Mouse (Mus musculus): ENCODE measurements around the gene Ntrk2. TPM values are rescaled to one million over a fixed set of nuclear protein-coding genes. Genes with fewer than 3 reads are reported as not detected.

The Ntrk2 gene
- polyA plus RNA-seq, 1 experiment = 65.4 TPM

- peak; percentile 84 for DNase-seq (ENCODE audit: low read depth)
- TF ChIP-seq POLR2A (IDR thresholded peaks at IDR 0.05; ENCODE audit: borderline replicate concordance, extremely low read depth, insufficient read depth, insufficient read length, poor library complexity, severe bottlenecking) = no peak
- TF ChIP-seq CTCF (IDR thresholded peaks at IDR 0.05; ENCODE audit: borderline replicate concordance, extremely low read depth, insufficient read depth, insufficient read length) = no peak
These were observed 34.5 kb downstream of the Ntrk2 start for GRCm38 (mm10) chr13:58840731-58841359.

GRCm38 (mm10) chr13:58843826-58844225 is 37.5 kb downstream of the Ntrk2 start:
- TF ChIP-seq CTCF (IDR thresholded peaks at IDR 0.05; ENCODE audit: borderline replicate concordance, extremely low read depth, insufficient read depth, insufficient read length) = no peak
- TF ChIP-seq POLR2A (IDR thresholded peaks at IDR 0.05; ENCODE audit: borderline replicate concordance, extremely low read depth, insufficient read depth, insufficient read length, poor library complexity, severe bottlenecking) = no peak
- DNase-seq (ENCODE audit: low read depth) = peak; percentile 74

DNA sequence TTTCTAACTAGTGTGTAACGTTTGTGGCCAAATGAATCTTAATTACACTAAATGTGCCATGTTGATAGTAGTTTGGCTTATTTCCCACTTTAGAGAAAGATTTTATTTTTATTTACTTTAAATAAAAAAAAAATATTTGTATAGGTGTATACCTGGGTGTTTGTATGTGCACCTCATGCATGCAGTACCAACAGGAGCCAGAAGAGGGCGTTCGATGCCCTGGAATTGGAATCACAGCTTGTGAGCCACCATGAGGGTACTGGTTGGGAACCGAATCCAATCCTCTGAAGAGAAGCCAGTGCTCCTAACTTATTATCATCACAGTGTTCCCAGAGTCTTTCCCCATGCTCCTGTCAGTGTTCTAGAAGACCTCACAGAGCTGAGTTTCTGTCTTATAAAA is 42.2 kb downstream of the Ntrk2 start:
- no peak for DNase-seq (ENCODE audit: low read depth)
- TF ChIP-seq CTCF (IDR thresholded peaks at IDR 0.05; ENCODE audit: borderline replicate concordance, extremely low read depth, insufficient read depth, insufficient read length) = peak; percentile 49; the same call in 1 of the 2 replicates
- no peak for TF ChIP-seq POLR2A (IDR thresholded peaks at IDR 0.05; ENCODE audit: borderline replicate concordance, extremely low read depth, insufficient read depth, insufficient read length, poor library complexity, severe bottlenecking)

DNA sequence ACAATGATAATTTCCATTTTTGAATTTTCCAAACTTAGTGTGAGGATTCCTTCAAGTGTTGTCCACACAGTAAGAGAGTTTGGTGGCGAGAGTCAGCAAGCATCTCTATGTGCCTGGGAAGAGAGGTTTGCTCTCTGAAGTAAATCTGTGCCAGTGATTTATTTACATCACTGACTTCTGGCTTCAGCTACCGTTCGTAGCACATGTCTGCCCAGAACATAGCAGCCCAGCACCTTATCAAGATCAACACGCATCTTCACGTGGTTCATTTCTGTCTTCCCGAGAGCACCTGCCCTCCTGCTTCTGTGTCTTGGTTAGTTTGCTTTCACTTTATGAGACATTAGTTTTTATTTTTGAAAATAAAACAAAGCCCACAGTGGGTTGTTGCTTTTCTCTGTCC is 47.3 kb downstream of the Ntrk2 start:
- TF ChIP-seq CTCF (IDR thresholded peaks at IDR 0.05; ENCODE audit: borderline replicate concordance, extremely low read depth, insufficient read depth, insufficient read length) = no peak
- no peak for TF ChIP-seq POLR2A (IDR thresholded peaks at IDR 0.05; ENCODE audit: borderline replicate concordance, extremely low read depth, insufficient read depth, insufficient read length, poor library complexity, severe bottlenecking)
- DNase-seq (ENCODE audit: low read depth) = no peak

- no peak for DNase-seq (ENCODE audit: low read depth)
- TF ChIP-seq CTCF (IDR thresholded peaks at IDR 0.05; ENCODE audit: borderline replicate concordance, extremely low read depth, insufficient read depth, insufficient read length) (no peak), POLR2A (IDR thresholded peaks at IDR 0.05; ENCODE audit: borderline replicate concordance, extremely low read depth, insufficient read depth, insufficient read length, poor library complexity, severe bottlenecking) (no peak)
These were observed 59.9 kb downstream of the Ntrk2 start for GRCm38 (mm10) chr13:58866239-58866638.

DNA sequence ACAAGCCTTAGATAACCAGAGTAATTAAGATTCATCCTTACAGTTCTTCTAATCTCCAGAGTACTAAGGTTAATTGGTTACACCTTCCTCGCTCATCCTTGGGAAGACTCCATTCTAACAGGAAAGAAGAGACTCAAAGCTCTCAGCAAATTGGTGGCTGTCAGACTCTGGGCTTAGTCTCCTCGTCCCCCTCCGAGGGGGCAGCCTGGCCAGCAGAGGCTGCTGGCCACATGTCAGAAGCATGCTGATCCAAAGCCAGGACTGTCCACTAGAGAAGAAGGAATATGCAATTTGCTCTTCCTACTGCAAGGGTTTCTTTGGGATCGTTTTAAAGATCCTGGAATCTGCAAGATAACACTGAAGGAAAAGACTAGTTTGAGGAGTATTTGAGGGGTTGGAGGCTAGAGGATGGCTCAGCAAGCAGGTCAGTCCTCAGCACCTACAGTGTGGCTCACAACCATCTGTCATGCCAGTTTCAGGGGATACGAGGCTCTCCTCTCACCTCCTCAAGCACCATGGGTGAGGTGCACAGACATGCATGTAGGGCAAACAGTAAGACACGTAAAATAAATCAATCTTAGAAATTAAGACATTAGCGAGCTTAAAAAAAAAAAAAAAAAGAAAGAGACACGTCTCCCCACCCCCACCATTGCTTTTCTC is 60.5 kb downstream of the Ntrk2 start:
- DNase-seq (ENCODE audit: low read depth) = no peak

DNA sequence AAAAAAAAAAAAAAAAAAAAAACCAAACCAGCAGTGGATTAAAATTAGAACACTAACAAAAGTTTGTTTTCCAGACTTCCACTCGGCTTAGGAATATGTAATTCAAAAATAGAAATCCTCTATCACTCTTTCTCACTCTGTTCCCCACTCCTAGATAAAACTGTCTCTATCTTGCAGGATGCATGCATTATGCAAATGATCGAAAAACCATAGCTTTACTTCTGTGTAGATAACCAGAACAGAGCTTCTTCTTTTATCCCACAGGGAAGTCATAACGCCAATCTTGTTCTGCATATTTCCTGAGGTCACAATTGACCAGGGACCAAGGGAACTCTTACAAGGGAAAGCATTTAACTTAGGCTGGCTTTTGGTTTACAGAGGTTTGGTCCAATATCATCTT is 76.1 kb downstream of the Ntrk2 start:
- no peak for DNase-seq (ENCODE audit: low read depth)
- no peak for TF ChIP-seq POLR2A (IDR thresholded peaks at IDR 0.05; ENCODE audit: borderline replicate concordance, extremely low read depth, insufficient read depth, insufficient read length, poor library complexity, severe bottlenecking)
- no peak for TF ChIP-seq CTCF (IDR thresholded peaks at IDR 0.05; ENCODE audit: borderline replicate concordance, extremely low read depth, insufficient read depth, insufficient read length)

More for the DNA sequence above, 60.5 kb downstream of the Ntrk2 start:
- TF ChIP-seq CTCF (IDR thresholded peaks at IDR 0.05; ENCODE audit: borderline replicate concordance, extremely low read depth, insufficient read depth, insufficient read length) = no peak
- TF ChIP-seq POLR2A (IDR thresholded peaks at IDR 0.05; ENCODE audit: borderline replicate concordance, extremely low read depth, insufficient read depth, insufficient read length, poor library complexity, severe bottlenecking) = no peak

DNA sequence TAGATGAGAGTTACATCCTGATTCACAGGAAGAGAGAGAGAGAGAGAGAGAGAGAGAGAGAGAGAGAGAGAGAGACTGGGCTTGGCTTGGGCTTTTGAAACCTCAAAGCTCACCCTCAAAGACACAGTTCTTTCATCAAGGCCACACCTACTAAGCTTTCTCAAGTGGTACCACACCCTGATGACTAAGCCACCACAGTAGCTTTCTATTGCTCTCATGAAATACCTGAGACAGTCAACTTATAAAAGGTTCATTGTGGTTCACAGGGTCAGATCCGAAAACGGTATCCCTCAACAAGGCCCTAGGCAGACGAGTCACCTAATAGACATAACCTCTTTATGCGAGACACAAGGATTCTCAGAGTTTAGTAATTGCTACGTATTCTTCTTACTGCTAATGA is 76.5 kb downstream of the Ntrk2 start:
- TF ChIP-seq POLR2A (IDR thresholded peaks at IDR 0.05; ENCODE audit: borderline replicate concordance, extremely low read depth, insufficient read depth, insufficient read length, poor library complexity, severe bottlenecking) = no peak
- no peak for TF ChIP-seq CTCF (IDR thresholded peaks at IDR 0.05; ENCODE audit: borderline replicate concordance, extremely low read depth, insufficient read depth, insufficient read length)
- DNase-seq (ENCODE audit: low read depth) = no peak

DNA sequence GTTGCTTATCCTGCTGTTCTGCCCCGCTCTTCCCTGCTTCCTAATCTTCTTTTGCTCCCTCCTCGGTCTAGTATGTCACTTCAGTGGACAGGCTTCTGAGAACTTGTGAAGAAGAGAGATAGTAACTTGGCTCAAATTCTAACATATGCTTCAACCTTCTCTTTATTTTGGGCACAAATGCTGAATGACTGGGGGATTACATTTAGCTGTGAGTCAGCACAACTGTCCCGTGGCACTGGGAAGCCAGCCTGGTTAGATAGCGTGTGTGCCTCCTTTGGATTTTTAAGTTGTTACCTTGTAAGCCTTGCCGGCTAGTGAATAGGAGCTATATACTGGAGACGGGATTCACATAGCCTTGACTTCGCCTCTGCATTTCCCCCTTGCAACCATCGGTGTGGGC is 79.7 kb downstream of the Ntrk2 start:
- TF ChIP-seq CTCF (IDR thresholded peaks at IDR 0.05; ENCODE audit: borderline replicate concordance, extremely low read depth, insufficient read depth, insufficient read length) = no peak
- no peak for TF ChIP-seq POLR2A (IDR thresholded peaks at IDR 0.05; ENCODE audit: borderline replicate concordance, extremely low read depth, insufficient read depth, insufficient read length, poor library complexity, severe bottlenecking)
- no peak for DNase-seq (ENCODE audit: low read depth)

GRCm38 (mm10) chr13:58896254-58896910 is 90.0 kb downstream of the Ntrk2 start:
- TF ChIP-seq CTCF (IDR thresholded peaks at IDR 0.05; ENCODE audit: borderline replicate concordance, extremely low read depth, insufficient read depth, insufficient read length) (no peak), POLR2A (IDR thresholded peaks at IDR 0.05; ENCODE audit: borderline replicate concordance, extremely low read depth, insufficient read depth, insufficient read length, poor library complexity, severe bottlenecking) (no peak)
- no peak for DNase-seq (ENCODE audit: low read depth)

GRCm38 (mm10) chr13:58899337-58899736 is 93.0 kb downstream of the Ntrk2 start:
- TF ChIP-seq POLR2A (IDR thresholded peaks at IDR 0.05; ENCODE audit: borderline replicate concordance, extremely low read depth, insufficient read depth, insufficient read length, poor library complexity, severe bottlenecking) (no peak), CTCF (IDR thresholded peaks at IDR 0.05; ENCODE audit: borderline replicate concordance, extremely low read depth, insufficient read depth, insufficient read length) (no peak)
- DNase-seq (ENCODE audit: low read depth) = no peak
